Mouse (Mus musculus): ENCODE results near the gene Ltbp4. TPM values are rescaled to one million over a fixed set of nuclear protein-coding genes. Genes with fewer than 3 reads are reported as not detected.

The Ltbp4 gene
- total RNA-seq (2022), result 100 to 1,000 TPM; 166 to 198 (median 187) TPM

GRCm38 (mm10) chr7:27337175-27337853, at the start of gene Ltbp4:
Gene Ltbp4, minus strand, starts transcription at chr7:27337692.
- no peak for DNase-seq (ENCODE audit: low spot score)

GRCm38 (mm10) chr7:27384731-27385130, 47.2 kb upstream of the Ltbp4 start:
- DNase-seq (ENCODE audit: low spot score), result peak; percentile 45

DNA sequence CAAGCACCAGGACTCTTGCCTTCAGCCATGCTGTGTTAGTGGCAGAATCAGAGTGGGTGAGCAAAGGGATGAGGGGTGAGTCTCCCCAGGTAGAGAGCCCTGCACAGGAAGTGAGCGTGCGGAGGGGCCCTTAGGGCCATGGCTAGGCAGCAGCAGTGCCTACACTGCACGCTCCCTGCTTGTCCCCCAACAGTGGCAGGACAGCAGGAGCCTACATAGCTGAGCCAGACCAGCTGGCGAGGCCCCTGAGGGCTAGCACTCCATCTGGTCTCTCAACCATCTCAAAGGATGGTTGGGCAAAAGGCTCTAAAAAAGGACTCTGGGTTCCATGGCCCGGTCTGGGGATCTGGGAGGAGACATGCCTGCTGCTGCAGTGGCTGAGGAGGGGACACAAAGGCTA, 46.6 kb upstream of the Ltbp4 start:
- no peak for DNase-seq (ENCODE audit: low spot score)

DNA sequence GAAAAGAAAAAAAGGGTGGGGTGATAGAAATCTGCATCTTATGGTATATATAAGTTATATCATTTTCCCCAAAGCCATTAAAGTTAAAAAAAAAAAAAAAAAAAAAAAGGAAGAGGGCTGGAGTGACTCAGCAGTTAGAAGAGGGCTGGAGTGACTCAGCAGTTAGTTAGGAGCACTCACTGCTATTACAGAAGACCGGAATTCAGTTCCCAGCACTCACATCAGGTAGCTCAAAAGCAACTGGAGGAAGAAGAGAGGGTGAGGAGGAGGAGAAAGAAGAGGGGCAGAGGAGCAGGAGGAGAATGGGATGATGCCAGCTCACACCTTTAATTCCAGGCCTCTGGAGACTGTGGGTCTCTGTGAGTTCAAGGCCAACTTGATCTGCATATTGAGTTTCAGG, 45.7 kb upstream of the Ltbp4 start:
- no peak for DNase-seq (ENCODE audit: low spot score)

DNA sequence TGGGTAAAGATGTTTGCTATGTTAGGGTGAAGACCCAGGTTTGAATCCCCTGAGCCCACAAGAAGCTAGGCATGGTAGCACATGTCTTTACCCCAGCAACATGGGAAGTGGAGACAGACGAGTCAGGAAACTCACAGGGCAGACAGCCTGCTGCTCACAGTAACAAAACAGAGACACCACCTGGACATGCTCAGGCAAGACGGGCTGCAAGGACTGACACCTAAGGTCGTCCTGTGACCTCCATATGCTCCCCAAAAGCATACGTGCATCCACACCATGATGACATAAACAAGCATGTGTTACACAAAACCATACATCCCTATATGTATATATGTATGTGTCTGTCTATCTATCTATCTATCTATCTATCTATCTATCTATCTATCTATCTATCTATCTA, 44.1 kb upstream of the Ltbp4 start:
- DNase-seq (ENCODE audit: low spot score), result no peak

DNA sequence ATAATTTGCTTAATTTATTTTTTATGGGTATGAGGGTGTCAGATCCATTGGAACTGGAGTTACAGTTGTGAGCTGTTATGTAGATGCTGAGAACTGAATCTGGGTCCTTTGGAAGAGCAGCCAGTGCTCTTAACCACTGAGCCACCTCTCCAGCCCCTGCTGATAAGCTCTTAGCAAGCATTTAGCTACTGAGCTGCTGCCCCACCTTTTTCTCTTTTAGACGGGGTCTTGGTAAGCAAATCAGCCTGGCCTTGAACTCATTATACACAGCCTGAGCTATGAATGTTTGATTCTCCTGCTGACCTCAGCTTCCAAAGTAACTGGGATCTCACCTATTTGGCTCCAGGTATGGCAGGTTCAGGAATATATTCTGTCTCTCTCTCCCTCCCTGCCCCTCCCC, 43.5 kb upstream of the Ltbp4 start:
- DNase-seq (ENCODE audit: low spot score), result no peak

DNA sequence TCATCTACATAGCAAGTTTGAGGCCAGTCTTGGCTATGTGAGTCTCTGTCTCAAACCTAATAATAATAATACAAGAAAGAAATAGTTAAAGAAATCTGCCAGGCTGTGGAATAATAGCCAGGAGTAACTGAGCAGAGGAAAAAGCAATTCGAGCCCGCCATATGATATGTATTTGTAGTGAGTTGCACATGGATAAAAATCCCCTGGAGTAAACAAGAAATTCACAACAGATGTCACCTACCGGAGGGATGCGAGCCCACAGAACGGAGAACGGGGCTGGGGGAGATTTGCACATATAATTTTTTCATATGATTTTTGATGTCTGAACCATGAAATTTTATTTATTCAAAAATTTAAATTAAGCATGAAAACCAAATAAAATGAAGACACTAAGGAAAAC, 42.3 kb upstream of the Ltbp4 start:
- no peak for DNase-seq (ENCODE audit: low spot score)

DNA sequence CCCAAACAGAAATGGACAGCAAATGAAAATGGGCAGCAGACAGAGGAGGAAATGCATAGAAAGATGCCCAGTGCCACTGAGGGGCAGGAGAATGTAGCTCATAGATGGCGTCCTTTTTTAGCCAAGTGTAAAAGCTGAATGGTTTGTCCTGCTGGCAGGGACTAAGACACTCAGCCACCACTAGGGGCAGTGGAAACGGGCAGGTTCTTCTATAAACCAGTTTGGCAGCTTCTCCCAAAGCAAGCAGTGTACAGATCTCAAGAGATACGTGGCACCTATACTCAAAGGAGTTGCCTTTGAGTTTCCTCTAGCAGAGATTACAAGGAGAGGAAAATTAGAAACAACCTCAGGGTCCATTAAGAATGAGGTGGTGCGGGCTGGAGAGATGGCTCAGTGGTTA, 40.9 kb upstream of the Ltbp4 start:
- no peak for DNase-seq (ENCODE audit: low spot score)

GRCm38 (mm10) chr7:27375274-27375673, 37.8 kb upstream of the Ltbp4 start:
- DNase-seq (ENCODE audit: low spot score), result no peak

DNA sequence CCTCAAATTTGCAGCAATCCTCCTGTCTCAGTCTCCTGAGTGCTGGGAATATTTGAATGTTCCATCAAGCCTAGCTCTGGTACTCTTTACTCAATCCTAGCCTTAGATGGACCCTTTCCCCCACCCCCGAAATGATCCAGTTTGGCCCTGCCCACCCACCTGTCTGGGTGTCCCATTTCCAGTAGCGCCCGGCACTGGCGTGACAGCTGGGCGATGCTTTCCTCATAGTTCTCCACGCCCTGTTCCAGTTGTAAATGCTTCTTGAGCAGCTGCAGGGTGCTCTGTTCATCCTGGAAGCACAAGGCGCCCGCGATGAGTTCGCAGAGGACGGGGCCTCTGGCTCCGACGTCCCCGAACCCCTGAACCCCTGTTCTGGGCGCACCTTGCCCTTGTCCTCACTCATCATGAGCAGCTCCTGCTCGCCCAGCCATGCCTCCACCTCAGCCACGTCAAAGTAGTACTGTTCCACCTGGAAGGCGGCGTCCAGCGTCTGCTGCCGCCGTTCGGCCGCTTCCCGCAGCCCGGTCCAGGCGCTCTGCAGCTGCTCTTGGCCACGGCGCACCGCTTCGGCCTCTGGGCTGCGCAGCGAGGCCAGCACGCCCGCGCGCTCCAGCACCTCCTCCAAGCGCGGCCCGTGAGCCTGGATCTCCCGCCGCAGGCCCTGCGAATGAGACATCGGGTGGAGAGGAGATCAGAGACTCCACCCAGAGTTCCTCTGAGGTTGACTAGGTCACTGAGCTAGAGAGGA, 34.4 kb upstream of the Ltbp4 start:
- DNase-seq (ENCODE audit: low spot score), result no peak

DNA sequence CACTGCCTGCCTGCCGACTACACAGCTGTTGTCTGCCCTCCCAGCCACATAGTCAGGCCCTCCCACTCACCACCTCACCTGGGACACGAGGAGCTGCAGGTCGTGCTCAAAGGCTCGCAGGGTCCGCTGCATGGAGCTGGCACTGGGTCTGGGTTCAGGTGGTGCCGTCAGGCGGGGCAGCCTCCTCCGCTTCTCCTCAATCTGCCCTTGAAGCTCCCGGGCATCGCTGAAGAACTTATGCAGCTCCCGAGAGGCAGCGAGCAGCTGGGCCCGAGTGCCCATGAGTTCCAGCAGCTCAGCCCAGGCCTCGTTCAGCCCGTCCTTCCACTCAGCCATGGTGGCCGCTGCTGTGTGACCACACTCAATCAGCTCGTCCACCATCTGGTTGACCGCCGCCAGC, 31.6 kb upstream of the Ltbp4 start:
- no peak for DNase-seq (ENCODE audit: low spot score)

DNA sequence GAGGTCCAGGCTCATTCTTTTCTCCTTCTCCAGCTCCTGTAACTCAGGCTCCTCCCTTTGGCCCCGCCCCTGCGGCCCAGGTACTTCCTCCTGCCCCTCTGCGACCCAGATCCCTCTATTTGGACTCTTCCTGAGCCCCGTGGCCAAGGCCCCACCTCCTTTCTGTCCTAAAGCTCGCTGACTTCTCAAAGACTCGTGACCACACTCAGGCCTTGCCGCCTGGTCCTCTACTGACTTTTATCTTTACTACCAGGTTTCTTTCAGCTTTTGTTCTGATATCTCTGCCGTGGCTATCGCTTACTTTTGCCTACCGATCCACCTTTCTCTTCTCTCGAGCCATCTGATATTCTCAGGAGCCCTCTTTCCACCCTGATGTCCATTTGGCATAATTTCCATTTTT, 30.5 kb upstream of the Ltbp4 start:
- DNase-seq (ENCODE audit: low spot score), result no peak

- no peak for DNase-seq (ENCODE audit: low spot score)
Observed at GRCm38 (mm10) chr7:27366082-27366844, 28.8 kb upstream of the Ltbp4 start.

- DNase-seq (ENCODE audit: low spot score), result no peak
Observed at GRCm38 (mm10) chr7:27364379-27364778, 26.9 kb upstream of the Ltbp4 start.

DNA sequence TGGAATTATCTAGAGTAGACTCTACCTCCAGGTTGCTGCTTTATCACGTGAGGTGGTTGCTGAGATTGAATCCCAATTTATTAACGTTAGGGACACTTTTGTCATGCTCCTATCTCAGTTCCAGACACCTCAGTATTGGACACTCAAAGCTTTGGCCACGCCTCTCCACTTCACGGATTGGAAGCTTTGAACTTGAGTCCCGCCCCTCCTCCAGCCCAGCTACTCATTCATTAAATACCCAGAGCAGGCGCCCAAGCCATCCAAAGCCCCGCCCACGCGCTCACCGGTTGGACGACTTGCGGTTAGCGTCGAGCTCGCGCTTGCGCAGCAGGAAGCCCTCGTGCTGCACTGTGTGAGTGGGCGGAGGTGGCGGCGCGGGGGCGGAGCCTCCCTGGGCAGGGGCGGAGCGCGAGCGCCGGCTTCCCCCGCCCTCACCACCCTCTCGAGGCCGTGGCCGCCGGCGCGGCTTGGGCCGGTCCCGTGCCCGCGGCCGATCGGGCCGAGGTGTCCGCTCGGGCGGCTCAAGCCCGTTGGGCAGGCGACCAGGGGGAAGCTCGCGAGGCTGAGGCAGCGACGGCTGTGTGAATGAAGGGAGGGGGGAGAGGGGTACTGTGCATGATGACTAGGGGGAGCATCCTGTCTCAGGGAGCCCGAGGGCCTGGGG, 23.9 kb upstream of the Ltbp4 start:
- DNase-seq (ENCODE audit: low spot score), result peak; percentile 98

GRCm38 (mm10) chr7:27360749-27361148, 23.3 kb upstream of the Ltbp4 start:
- no peak for DNase-seq (ENCODE audit: low spot score)

GRCm38 (mm10) chr7:27359706-27360358, 22.3 kb upstream of the Ltbp4 start:
- DNase-seq (ENCODE audit: low spot score), result no peak

GRCm38 (mm10) chr7:27359162-27359561, 21.7 kb upstream of the Ltbp4 start:
- DNase-seq (ENCODE audit: low spot score), result no peak

GRCm38 (mm10) chr7:27357595-27357978, 20.1 kb upstream of the Ltbp4 start:
- no peak for DNase-seq (ENCODE audit: low spot score)

GRCm38 (mm10) chr7:27356861-27357594, 19.5 kb upstream of the Ltbp4 start, which contains the start of gene Gm20479:
Gene Gm20479, minus strand, starts transcription at chr7:27357419.
- peak; percentile 11 for DNase-seq (ENCODE audit: low spot score)

DNA sequence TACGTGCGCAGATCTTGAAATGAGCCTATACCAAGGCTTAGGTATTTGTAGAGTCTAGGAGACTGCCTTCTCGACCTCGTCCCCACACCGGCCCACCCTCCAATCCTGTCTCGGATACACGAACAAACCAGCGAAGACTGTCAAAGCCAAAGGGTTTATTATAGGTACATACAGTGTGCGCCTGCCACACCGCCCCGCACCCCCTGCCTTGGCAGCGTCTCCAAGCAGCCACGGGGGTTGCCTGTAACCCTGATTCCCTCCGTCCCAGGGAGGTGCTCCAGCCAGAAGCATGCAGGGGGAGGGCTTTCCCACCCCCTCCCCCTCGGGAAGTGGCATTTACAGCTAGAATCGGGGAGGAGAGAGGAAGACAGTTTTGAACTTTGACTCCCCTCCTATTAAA, 18.8 kb upstream of the Ltbp4 start:
- DNase-seq (ENCODE audit: low spot score), result peak; percentile 7

All from heart, adult 8-10 months (tissue).